Mouse (Mus musculus) liver, adult 2 months (tissue): ENCODE results near the gene Dnaja3. TPM values are rescaled to one million over a fixed set of nuclear protein-coding genes. Genes with fewer than 3 reads are reported as not detected.

Source experiments
- DNase-seq: peaks from one replicate; pipeline ENCODE4 v3.0.0-alpha.2; 2011; ENCODE audit warnings: low read depth, low spot score; ENCODE audit errors: extremely low read depth
- H3K27ac ChIP-seq: fragments of 200-500 bp; replicated peaks from 2 replicates; pipeline ENCODE4 v1.5.1; 2012; ENCODE audit warnings: low read depth, mild to moderate bottlenecking, control low read depth, inconsistent platforms, low read length; ENCODE audit not compliant: insufficient read depth
- H3K27me3 ChIP-seq: fragments of 200-500 bp; 2 replicates; pipeline ENCODE4 v1.6.1; 2012; ENCODE audit warnings: mild to moderate bottlenecking, moderate library complexity, low read length, inconsistent platforms; ENCODE audit not compliant: control insufficient read depth, insufficient read depth
- H3K36me3 ChIP-seq: fragments of 200-500 bp; 2 replicates; pipeline ENCODE4 v1.6.1; 2012; ENCODE audit warnings: low read length, inconsistent platforms; ENCODE audit not compliant: control insufficient read depth, insufficient read depth
- H3K4me1 ChIP-seq: fragments of 200-500 bp; 2 replicates; pipeline ENCODE4 v1.6.1; 2011; ENCODE audit warnings: low read length; ENCODE audit not compliant: control insufficient read depth, insufficient read depth
- H3K4me3 ChIP-seq: fragments of 200-500 bp; 2 replicates; pipeline ENCODE4 v1.5.1; 2011; ENCODE audit warnings: low read depth, mild to moderate bottlenecking, control low read depth, low read length, moderate library complexity; ENCODE audit not compliant: insufficient read depth
- H3K79me2 ChIP-seq: fragments of 200-500 bp; 2 replicates; pipeline ENCODE4 v1.6.1; 2012; ENCODE audit warnings: inconsistent platforms, mild to moderate bottlenecking, low read length, moderate library complexity; ENCODE audit not compliant: control insufficient read depth, insufficient read depth
- H3K9ac ChIP-seq: fragments of 200-500 bp; 2 replicates; pipeline ENCODE4 v1.6.1; 2012; ENCODE audit warnings: low read depth, mild to moderate bottlenecking, control low read depth, inconsistent platforms, low read length
- CTCF ChIP-seq: fragments of 200-500 bp; IDR thresholded peaks from 2 replicates; pipeline ENCODE4 v1.5.1; 2011; ENCODE audit warnings: low read depth, low read length, control low read depth
- POLR2A ChIP-seq: fragments of 200-500 bp; IDR thresholded peaks from 2 replicates; pipeline ENCODE4 v1.6.1; 2011; ENCODE audit warnings: low read length, control low read depth; ENCODE audit not compliant: insufficient read depth; ENCODE audit errors: extremely low read depth
- WGBS: fragments of 180-500 bp; shearing (Covaris S2); methylation state at CpG from one replicate; pipeline ENCODE4 v1.1.7; 2018; 5-methylcytosine and 5-hydroxymethylcytosine counted together
- polyA plus RNA-seq: library from polyadenylated mRNA; depleted of rRNA; stranded (reverse); fragments of >200 nt; gene quantifications from 2 replicates; pipeline ENCODE4 v1.2.3, GENCODE M21; 2012
- total RNA-seq: library from RNA; depleted of rRNA; stranded (reverse); fragments of >200 nt; gene quantifications from 2 replicates; pipeline ENCODE4 v1.2.3, GENCODE M21; 2014

Gene Dnaja3
- total and polyA plus RNA-seq, 2 experiments: 37.7 to 76.3 TPM

DNA sequence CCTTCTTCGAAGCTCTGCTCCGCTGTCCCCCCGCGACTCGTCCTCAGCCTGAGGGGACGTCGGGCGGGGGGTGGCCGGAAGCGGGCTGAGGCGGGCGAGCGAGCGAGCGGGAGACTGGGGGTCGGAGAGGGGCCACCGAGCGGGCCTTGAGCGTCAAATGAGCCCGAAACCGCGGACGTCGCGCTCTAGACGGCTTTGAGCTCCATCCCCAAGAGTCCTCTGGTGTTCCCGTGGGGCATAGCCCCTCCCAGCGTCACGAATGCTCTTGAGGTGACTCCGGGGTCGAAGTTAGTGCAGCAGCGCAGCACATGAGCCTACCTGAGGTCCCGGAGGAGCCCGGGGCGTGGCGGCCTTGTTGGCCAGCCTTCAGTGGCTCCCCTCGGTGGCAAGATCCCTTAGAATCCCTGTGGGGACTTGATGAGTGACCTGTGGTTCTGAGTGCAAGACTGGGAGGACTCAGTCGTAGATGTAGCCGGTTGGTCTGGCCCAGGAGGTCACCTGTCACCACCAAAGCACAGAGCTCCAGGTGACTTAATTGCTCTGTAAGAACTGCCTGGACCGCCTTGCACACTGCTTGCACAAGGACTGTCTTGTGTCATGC is 86.8 kb downstream of the Dnaja3 start:
- Histone ChIP-seq H3K4me1 (peaks cover 12% of the 10 kb centered on the region), H3K27ac (peak overlapping the region; percentile 70), H3K9ac (peak overlapping the region; percentile 84), H3K4me3 (peak overlapping the region; percentile 64), H3K27me3 (no peaks in the 10 kb centered on the region), H3K79me2 (peaks cover 23% of the 10 kb centered on the region; the same call in 1 of the 2 replicates), H3K36me3 (no peaks in the 10 kb centered on the region)
- DNase-seq: peak; percentile 59
- WGBS: 1% methylated on average over 39 of the region's 40 CpGs
- TF ChIP-seq CTCF (no peak), POLR2A (no peak)

DNA sequence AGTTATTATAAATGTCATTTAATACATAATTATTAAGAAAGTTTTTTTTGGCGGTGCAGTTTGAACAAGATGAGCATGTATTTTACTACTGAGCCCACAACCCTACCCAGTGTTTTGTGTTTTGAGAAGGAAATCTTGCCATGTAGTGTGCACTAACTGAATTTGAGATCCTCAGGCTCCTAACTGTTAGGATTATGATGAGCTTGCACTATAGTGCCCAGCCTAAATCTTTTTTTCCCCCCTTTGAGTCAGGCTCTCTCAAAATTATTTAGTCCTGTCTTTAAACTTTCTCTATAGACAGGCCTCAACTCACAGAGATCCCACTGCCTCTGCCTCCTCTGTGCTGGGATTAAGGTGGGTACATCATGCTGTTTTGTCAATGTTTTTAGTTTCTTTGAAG is 87.7 kb downstream of the Dnaja3 start:
- no peak for TF ChIP-seq CTCF
- no peak for TF ChIP-seq POLR2A
- no peak for DNase-seq
- no peaks in the 10 kb centered on the region for H3K27me3 ChIP-seq
- H3K4me3 ChIP-seq: peak overlapping the region; percentile 13; the same call in 1 of the 2 replicates
- H3K27ac ChIP-seq: peak overlapping the region; percentile 34; the same call in 1 of the 2 replicates
- H3K36me3 ChIP-seq: no peaks in the 10 kb centered on the region; the same call in 1 of the 2 replicates
- H3K9ac ChIP-seq: no peak overlapping the region
- peaks cover 12% of the 10 kb centered on the region for H3K4me1 ChIP-seq
- 92% methylated on average over 1 of the region's 1 CpGs for WGBS
- H3K79me2 ChIP-seq: peaks cover 30% of the 10 kb centered on the region; the same call in 1 of the 2 replicates

DNA sequence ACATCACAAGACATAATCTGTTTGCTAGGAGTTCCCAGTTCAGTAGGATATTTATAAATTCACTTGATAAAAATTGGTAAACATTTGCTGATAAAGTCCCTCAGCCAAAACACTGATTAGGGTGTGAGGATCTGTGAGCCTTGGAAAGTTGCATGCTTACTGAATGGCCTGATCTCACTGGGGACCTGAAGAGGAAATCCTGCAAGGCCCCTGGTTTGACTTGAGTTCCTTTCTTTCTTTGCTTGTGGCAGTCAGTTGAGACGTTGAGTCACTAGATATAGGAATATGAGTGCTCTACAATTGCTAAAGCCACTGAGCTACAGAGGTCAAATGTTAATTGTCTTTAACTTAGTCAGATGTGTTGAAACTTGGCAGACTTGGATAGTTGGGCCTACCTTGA is 88.2 kb downstream of the Dnaja3 start:
- peaks cover 30% of the 10 kb centered on the region; the same call in 1 of the 2 replicates for H3K79me2 ChIP-seq
- no peaks in the 10 kb centered on the region; the same call in 1 of the 2 replicates for H3K36me3 ChIP-seq
- WGBS: 18% methylated on average over 1 of the region's 1 CpGs
- H3K27me3 ChIP-seq: no peaks in the 10 kb centered on the region
- no peak overlapping the region for H3K27ac ChIP-seq
- DNase-seq: peak; percentile 56
- H3K4me3 ChIP-seq: no peak overlapping the region
- no peak overlapping the region for H3K9ac ChIP-seq
- H3K4me1 ChIP-seq: peaks cover 12% of the 10 kb centered on the region
- TF ChIP-seq CTCF (no peak), POLR2A (no peak)

DNA sequence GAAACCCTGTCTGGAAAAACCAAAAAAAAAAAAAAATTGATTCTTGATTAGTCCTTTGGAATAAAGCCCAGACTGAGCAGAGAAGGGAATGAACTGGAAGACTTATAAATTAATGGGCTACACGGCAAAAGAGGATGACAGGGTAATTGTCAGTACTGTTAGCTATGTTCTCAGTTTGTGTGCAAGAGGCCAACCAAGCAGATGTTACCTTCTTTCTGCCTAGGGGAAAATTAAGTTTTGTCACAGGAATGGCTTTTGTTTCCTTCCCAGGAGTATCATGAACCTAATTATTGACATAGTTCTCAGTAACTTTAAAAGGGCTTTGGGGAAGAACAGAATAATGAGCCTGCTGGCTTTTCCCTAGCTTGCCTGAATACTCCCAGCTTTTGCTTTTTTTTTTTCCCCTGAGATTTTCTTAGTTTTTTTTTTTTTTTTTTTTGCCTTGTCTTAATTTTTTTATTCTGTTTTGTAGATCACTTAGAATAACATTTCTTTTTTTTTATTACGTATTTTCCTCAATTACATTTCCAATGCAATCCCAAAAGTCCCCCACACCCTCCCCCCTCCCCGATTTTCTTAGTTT is 91.1 kb downstream of the Dnaja3 start:
- Histone ChIP-seq H3K79me2 (peaks cover 40% of the 10 kb centered on the region), H3K4me1 (peaks cover 12% of the 10 kb centered on the region), H3K36me3 (peaks cover 3% of the 10 kb centered on the region; the same call in 1 of the 2 replicates), H3K27ac (no peak overlapping the region; the same call in 1 of the 2 replicates), H3K4me3 (no peak overlapping the region), H3K9ac (no peak overlapping the region), H3K27me3 (no peaks in the 10 kb centered on the region)
- DNase-seq: peak; percentile 66
- no peak for TF ChIP-seq POLR2A
- WGBS: 58% methylated on average over 3 of the region's 3 CpGs

DNA sequence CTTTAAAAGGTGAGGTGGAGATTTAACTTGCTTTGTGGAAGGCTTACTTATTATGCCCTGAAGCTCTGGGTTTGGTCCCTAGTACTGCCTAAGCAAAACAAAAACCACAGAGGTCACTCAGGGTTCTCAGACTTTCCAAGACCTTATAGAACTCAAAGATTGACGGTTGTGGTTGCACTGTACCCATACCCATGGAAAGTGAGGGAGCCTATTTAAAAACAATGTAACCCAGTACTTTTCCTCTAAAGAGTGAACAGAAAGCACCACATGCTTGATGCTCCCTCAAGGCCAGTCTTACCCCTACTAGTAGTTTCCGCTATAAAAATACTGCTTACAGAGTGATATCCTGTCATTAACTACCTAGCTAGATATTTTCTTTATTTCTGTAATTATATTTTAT is 96.5 kb downstream of the Dnaja3 start:
- Histone ChIP-seq H3K4me3 (no peak overlapping the region), H3K27me3 (no peaks in the 10 kb centered on the region), H3K36me3 (peaks cover 3% of the 10 kb centered on the region; the same call in 1 of the 2 replicates), H3K9ac (no peak overlapping the region), H3K27ac (no peak overlapping the region), H3K4me1 (peaks cover 6% of the 10 kb centered on the region; the same call in 1 of the 2 replicates), H3K79me2 (peaks cover 35% of the 10 kb centered on the region)
- no peak for DNase-seq
- TF ChIP-seq POLR2A (no peak), CTCF (no peak)
- 84% methylated on average over 2 of the region's 2 CpGs for WGBS

DNA sequence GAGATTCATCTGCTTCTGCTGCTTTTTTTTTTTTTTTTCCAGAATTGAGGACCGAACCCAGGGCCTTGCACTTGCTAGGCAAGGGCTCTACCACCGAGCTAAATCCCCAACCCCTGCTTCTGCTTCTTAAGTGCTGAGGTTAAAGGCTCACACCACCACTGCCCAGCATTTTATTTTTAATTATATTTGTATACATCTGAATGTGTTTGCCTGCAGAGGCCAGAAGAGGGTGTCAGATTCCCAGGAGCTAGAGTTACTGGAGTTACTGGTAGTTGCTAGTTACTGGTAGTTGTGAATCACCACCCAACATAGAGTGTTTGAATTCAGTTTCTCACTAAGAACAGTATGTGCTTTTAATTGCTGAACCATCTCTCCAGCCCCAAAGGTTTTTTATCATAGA is 100.2 kb downstream of the Dnaja3 start:
- Histone ChIP-seq H3K79me2 (peaks cover 35% of the 10 kb centered on the region), H3K36me3 (peaks cover 3% of the 10 kb centered on the region; the same call in 1 of the 2 replicates), H3K4me1 (peaks cover 8% of the 10 kb centered on the region; the same call in 1 of the 2 replicates), H3K27me3 (no peaks in the 10 kb centered on the region), H3K4me3 (no peak overlapping the region), H3K9ac (no peak overlapping the region), H3K27ac (no peak overlapping the region)
- no peak for TF ChIP-seq CTCF
- TF ChIP-seq POLR2A: no peak
- DNase-seq: no peak
- WGBS: 94% methylated on average over 2 of the region's 2 CpGs
